Mouse (Mus musculus) heart, embryonic 14.5 days (tissue): Measurements from ENCODE around the gene Hivep3. TPM values are rescaled to one million over a fixed set of nuclear protein-coding genes. Genes with fewer than 3 reads are reported as not detected.

Source experiments
- ATAC-seq: fragments of 200-750 bp; cut with Nextera tagmentation; 2 replicates; pipeline ENCODE4 v1.8.0; 2017; ENCODE audit warnings: low read depth, moderate TSS enrichment; ENCODE audit not compliant: insufficient number of reproducible peaks, insufficient read depth, low FRiP score
- H3K27ac ChIP-seq, 2 experiments: fragments of 200-500 bp in 1 of 2; fragments of 300-500 bp in 1 of 2; sonication (generic) in 1 of 2; replicated peaks in 1 of 2; 2 replicates each; pipeline ENCODE4 v1.5.1; 2012 to 2014; ENCODE audit warnings: low read depth in 2 of 2, low read length in 2 of 2, control low read depth in 1 of 2, mild to moderate bottlenecking in 1 of 2, mixed read lengths in 1 of 2; ENCODE audit not compliant: control insufficient read depth in 1 of 2, insufficient read depth in 1 of 2
- H3K27me3 ChIP-seq: fragments of 300-500 bp; sonication (generic); 2 replicates; pipeline ENCODE4 v1.6.1; 2014; ENCODE audit warnings: mild to moderate bottlenecking, low read length, control low read depth; ENCODE audit not compliant: control insufficient read depth, insufficient read depth
- H3K36me3 ChIP-seq: fragments of 300-500 bp; sonication (generic); 2 replicates; pipeline ENCODE4 v1.6.1; 2014; ENCODE audit warnings: mild to moderate bottlenecking, control low read depth, low read length, mixed read lengths; ENCODE audit not compliant: control insufficient read depth, insufficient read depth
- H3K4me1 ChIP-seq, 2 experiments: fragments of 200-500 bp in 1 of 2; fragments of 300-500 bp in 1 of 2; sonication (generic) in 1 of 2; 2 replicates each; pipeline ENCODE4 v1.6.1; 2012 to 2014; ENCODE audit warnings: low read length in 2 of 2, control low read depth in 1 of 2, mixed read lengths in 1 of 2; ENCODE audit not compliant: control insufficient read depth in 2 of 2, insufficient read depth in 2 of 2
- H3K4me2 ChIP-seq: fragments of 300-500 bp; sonication (generic); 2 replicates; pipeline ENCODE4 v1.6.1; 2014; ENCODE audit warnings: mild to moderate bottlenecking, low read length
- H3K4me3 ChIP-seq, 2 experiments: fragments of 200-500 bp in 1 of 2; fragments of 300-500 bp in 1 of 2; sonication (generic) in 1 of 2; 2 replicates each; pipeline ENCODE4 v1.5.1; 2012 to 2014; ENCODE audit warnings: low read length in 2 of 2, mild to moderate bottlenecking in 2 of 2, control low read depth in 1 of 2, low read depth in 1 of 2, moderate library complexity in 1 of 2; ENCODE audit not compliant: control insufficient read depth in 1 of 2, insufficient read depth in 1 of 2
- H3K9ac ChIP-seq: fragments of 300-500 bp; sonication (generic); 2 replicates; pipeline ENCODE4 v1.6.1; 2014; ENCODE audit warnings: mild to moderate bottlenecking, low read length
- H3K9me3 ChIP-seq: fragments of 300-500 bp; sonication (generic); 2 replicates; pipeline ENCODE4 v1.6.1; 2016; ENCODE audit warnings: low read length, control low read depth; ENCODE audit not compliant: control insufficient read depth
- WGBS: fragments of 180-500 bp; shearing (Covaris S2); extraction: QIAGEN DNeasy Blood & Tissue Kit; methylation state at CpG from one replicate; pipeline ENCODE4 v1.1.7; 2014; 5-methylcytosine and 5-hydroxymethylcytosine counted together
- polyA plus RNA-seq: library from polyadenylated mRNA; unstranded; fragments of >200 nt; fragmentation: Nextera tagmentation; extraction: Ambion mirVana; gene quantifications from 2 replicates; pipeline ENCODE4 v1.2.1, GENCODE M21; 2014

Hivep3 gene
- polyA plus RNA-seq, 1 experiment from 2014 or later: 6.8 TPM

DNA sequence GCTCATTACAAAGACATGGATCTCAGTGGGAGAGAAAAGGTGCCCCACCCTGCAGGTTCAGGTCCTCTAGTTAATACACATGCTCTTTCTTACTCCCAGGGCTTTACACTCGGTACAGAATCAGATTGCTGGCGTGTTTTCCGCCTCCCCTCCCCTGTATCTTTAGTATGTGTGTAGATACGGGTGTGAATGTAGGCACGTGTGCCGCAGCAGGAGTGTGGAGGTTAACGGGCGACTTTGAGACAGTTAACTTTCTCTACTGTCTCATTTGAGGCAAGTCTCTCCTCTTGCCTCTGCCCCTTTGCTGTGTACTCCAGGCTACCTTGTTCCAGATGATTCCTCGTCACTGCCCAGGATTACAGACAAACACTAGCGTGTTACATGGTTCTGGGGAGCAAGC lies 241.7 kb downstream of the Hivep3 start:
- no peak overlapping the region for H3K4me2 ChIP-seq
- H3K9me3 ChIP-seq: no peaks in the 10 kb centered on the region
- 85% methylated on average over 10 of the region's 10 CpGs for WGBS
- H3K4me3 ChIP-seq: no peak overlapping the region
- peaks cover 9% of the 10 kb centered on the region in 2 experiments; a peak in 3 of 4 replicates for H3K4me1 ChIP-seq
- H3K27me3 ChIP-seq: peaks cover 6% of the 10 kb centered on the region
- H3K36me3 ChIP-seq: no peaks in the 10 kb centered on the region
- H3K27ac ChIP-seq: no peak overlapping the region
- no peak for ATAC-seq
- H3K9ac ChIP-seq: no peak overlapping the region

DNA sequence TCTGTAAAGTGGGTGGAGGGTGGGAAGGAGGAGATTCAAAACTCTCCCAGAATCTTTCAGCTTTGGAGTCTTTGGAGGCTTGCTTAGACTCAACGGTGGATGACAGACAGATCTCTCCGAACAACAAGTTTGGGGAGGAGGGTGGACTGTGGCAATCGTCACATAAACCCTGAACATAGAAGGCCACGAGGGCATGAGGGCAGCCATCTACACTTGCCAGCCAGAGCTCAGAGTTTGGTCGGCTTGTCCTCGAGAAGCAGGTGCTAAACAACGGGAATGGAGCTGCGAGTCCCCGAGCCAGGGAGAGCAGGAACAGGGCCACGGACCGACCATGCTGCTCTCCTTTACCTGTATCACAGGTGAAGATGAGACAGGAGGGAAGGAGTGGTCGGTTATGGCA lies 242.2 kb downstream of the Hivep3 start:
- no peaks in the 10 kb centered on the region for H3K9me3 ChIP-seq
- H3K4me3 ChIP-seq: no peak overlapping the region
- H3K4me1 ChIP-seq: peaks cover 12 to 15% of the 10 kb centered on the region in 2 experiments
- no peaks in the 10 kb centered on the region for H3K36me3 ChIP-seq
- H3K27me3 ChIP-seq: peaks cover 6% of the 10 kb centered on the region
- 71% methylated on average over 12 of the region's 12 CpGs for WGBS
- ATAC-seq: no peak
- no peak overlapping the region for H3K9ac ChIP-seq
- no peak overlapping the region for H3K4me2 ChIP-seq
- H3K27ac ChIP-seq: no peak overlapping the region

DNA sequence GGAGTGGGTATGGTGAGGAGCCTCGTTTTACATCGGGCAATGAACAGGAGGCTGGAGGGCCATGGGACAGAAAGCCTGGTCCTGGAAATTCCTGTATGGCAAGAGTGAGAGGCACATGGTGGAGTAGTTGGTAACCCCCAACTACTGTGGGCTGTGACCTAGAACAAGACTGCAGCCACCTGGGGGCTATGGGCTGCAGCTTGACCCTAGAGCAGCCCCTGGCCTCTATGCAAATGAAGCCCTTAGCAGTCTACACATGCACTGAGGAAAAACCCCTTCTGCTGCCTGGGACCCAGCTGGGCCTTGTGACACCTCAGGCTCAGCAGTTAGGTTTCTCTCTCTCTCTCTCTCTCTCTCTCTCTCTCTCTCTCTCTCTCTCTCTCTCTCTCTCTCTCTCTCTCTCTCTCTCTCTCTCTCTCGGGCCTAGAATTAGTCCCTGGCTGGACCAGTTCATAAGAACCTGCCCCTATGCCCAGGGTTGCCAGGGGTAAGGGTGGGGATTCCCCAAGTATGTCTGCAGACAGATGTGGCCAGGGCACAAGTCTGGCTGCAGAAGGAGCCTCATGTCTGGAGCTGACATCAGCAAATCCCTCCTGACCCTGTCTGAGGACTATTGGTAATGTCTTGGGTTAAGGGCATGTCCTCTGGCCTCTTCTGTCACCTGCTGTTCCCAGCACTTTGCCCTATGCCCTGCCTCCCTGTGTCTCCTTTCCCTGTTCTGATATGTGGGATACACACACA lies 243.0 kb downstream of the Hivep3 start:
- WGBS: 27% methylated on average over 3 of the region's 3 CpGs
- H3K9ac ChIP-seq: no peak overlapping the region
- peaks cover 20 to 23% of the 10 kb centered on the region in 2 experiments for H3K4me1 ChIP-seq

DNA sequence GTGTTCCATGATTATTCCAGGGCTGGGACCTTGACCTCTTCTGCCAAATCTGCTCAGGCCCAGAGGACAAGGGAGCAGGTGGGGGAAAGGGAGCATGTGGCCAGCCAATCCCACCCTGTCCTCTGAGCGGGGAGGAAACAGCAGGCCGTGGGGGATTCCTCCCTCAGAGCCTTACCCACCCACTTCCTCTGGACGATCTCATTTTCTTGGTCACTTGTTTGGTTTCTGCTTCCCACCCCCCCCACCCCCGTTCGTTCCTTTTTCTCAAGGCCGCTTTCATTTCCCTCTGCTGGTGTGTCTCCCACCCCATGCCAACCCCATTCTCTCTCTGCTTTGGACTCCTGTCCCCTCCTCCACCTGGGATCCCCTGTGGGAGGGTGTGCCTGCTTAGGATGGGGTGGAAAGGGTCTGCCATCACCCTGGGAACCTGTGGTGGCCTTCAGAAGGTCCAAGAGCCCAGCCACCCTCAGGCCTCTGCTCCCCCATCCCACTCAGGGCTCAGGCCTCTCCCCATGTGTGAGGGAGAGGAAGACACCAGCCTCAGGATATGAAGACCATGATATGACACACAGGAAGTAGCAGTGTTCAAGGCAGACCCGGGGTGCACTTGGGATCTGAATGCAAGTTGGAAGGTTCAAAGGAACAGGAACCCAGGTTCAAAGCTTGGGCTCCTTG lies 244.4 kb downstream of the Hivep3 start:
- no peak overlapping the region for H3K4me2 ChIP-seq
- H3K4me3 ChIP-seq: no peak overlapping the region
- no peak for ATAC-seq
- H3K4me1 ChIP-seq: peaks cover 23% of the 10 kb centered on the region in 2 experiments
- H3K27ac ChIP-seq: no peak overlapping the region
- WGBS: 71% methylated on average over 7 of the region's 7 CpGs
- no peak overlapping the region for H3K9ac ChIP-seq
- H3K9me3 ChIP-seq: no peaks in the 10 kb centered on the region
- H3K36me3 ChIP-seq: no peaks in the 10 kb centered on the region
- 0 out of 2 replicates have a peak, but pooled peaks cover 4% of the 10 kb centered on the region for H3K27me3 ChIP-seq

More for the DNA sequence above, 243.0 kb downstream of the Hivep3 start:
- H3K27me3 ChIP-seq: peaks cover 1% of the 10 kb centered on the region; the same call in 1 of the 2 replicates
- no peak for ATAC-seq
- no peaks in the 10 kb centered on the region for H3K36me3 ChIP-seq
- no peaks in the 10 kb centered on the region for H3K9me3 ChIP-seq
- no peak overlapping the region for H3K27ac ChIP-seq
- no peak overlapping the region for H3K4me3 ChIP-seq
- no peak overlapping the region for H3K4me2 ChIP-seq

DNA sequence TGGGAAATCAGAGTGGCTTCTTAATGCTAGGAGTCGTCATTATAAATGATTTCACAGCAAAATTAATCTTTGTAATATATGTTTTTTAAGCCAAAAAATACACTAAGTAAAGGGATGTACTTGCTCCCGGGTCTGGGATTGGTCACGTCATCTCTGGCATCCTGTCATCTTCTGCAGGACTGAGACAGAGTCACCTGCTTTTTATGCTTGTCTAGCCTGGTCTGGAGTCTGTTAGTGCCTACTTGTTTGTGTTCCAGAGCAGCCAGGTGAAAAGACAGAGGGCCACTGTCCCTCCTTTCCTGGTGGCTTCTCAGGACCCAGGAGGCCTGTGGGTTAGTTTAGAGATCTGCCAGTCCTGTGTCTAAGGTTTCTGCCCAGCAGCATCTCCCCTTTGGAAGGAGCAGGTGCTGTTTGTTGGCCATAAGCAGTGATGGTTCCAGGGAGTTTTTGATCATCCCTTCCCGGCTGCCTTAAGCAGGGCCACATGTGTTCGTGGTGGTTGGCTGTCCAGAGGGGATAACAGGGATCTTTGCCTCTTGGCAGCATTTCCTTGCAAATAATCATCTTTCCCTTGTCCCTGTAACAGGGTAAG lies 245.8 kb downstream of the Hivep3 start:
- H3K4me2 ChIP-seq: no peak overlapping the region
- H3K4me1 ChIP-seq: peaks cover 16 to 18% of the 10 kb centered on the region in 2 experiments
- H3K27ac ChIP-seq: no peak overlapping the region
- WGBS: 76% methylated on average over 5 of the region's 5 CpGs
- H3K4me3 ChIP-seq: no peak overlapping the region
- H3K9me3 ChIP-seq: no peaks in the 10 kb centered on the region
- H3K27me3 ChIP-seq: 0 out of 2 replicates have a peak, but pooled peaks cover 5% of the 10 kb centered on the region
- ATAC-seq: no peak
- H3K36me3 ChIP-seq: no peaks in the 10 kb centered on the region
- H3K9ac ChIP-seq: no peak overlapping the region

DNA sequence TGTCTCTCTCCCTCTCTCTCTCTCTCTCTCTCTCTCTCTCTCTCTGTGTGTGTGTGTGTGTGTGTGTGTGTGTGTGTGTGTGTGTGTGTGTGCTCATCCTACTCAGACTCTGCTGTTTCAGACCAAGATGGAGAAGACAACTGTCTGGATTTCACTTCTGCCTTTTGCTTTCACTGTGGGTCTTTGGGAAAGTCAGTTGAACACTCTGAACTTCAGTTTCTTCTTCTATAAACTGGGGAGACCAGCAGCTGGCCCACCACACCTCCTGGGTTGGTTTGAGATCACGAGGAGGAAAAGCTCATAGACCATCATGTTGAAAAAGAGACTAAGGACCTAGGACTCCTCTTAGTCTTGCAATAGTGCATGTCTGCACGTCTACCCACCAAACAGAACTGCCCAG lies 246.3 kb downstream of the Hivep3 start:
- Histone ChIP-seq H3K9ac (no peak overlapping the region), H3K4me1 (peaks cover 14 to 16% of the 10 kb centered on the region in 2 experiments), H3K27me3 (0 out of 2 replicates have a peak, but pooled peaks cover 5% of the 10 kb centered on the region), H3K4me2 (no peak overlapping the region), H3K9me3 (no peaks in the 10 kb centered on the region), H3K4me3 (no peak overlapping the region), H3K27ac (no peak overlapping the region), H3K36me3 (no peaks in the 10 kb centered on the region)
- 71% methylated on average over 2 of the region's 2 CpGs for WGBS
- no peak for ATAC-seq

DNA sequence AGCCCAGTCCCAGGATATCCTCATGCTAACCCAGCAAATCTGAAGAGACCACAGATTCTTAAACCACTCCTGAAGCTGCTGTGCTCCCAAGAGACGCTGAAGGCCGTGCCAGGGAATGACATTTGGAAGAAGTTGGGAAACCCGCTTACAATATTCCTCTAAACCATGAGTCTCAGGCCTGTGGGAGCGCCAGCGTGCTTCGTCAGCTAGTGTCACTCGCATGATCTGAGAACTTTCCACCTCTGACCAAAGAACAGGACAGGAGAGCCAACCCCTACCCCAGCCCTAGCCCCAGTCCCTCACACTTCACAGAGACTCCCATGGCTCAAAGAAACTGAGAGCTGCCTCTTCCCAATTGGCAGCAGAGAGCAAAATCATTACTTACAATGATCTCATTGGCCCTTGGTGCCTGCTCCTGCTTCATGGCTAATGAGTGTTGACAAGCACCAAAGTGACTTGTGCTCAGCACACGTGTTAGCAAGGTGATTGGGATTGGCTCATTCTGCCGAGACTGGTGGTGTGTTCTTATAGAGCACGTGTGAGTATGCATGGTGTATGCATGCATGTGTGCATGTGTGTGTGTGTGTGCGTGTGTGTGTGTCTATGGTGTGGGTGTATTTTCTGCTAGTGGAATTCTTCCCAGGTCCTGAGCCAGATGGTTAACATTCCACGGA lies 247.6 kb downstream of the Hivep3 start:
- Histone ChIP-seq H3K36me3 (no peaks in the 10 kb centered on the region), H3K4me2 (no peak overlapping the region), H3K4me1 (peaks cover 14 to 16% of the 10 kb centered on the region in 2 experiments), H3K4me3 (no peak overlapping the region), H3K9me3 (no peaks in the 10 kb centered on the region), H3K9ac (no peak overlapping the region), H3K27ac (no peak overlapping the region), H3K27me3 (0 out of 2 replicates have a peak, but pooled peaks cover 5% of the 10 kb centered on the region)
- no peak; the same call in 1 of the 2 replicates for ATAC-seq
- 59% methylated on average over 12 of the region's 12 CpGs for WGBS
